Mouse (Mus musculus): ENCODE results near the gene Plekho1.

- TF ChIP-seq CTCF (IDR thresholded peaks at IDR 0.05; ENCODE audit: low read depth) (no peak), EP300 (IDR thresholded peaks at IDR 0.05; ENCODE audit: low read depth) (no peak)
These were observed 17.0 kb upstream of the Plekho1 start for GRCm38 (mm10) chr3:96012805-96013204.

Measured in liver, embryonic 14.5 days (tissue).